Mouse (Mus musculus) CH12.LX (cell line): ENCODE results near the gene Nav3. TPM values are rescaled to one million over a fixed set of nuclear protein-coding genes. Genes with fewer than 3 reads are reported as not detected.

Source experiments
- DNase-seq: peaks from one replicate; pipeline ENCODE4 v3.0.0-alpha.2; 2013; ENCODE audit errors: extremely low read depth
- H3K27ac ChIP-seq: 2 replicates; pipeline ENCODE4 v1.5.1; 2012; ENCODE audit warnings: low read depth, mild to moderate bottlenecking, control low read depth, moderate library complexity; ENCODE audit not compliant: insufficient read depth
- H3K27me3 ChIP-seq: replicated peaks from 2 replicates; pipeline ENCODE3; 2012; ENCODE audit warnings: inconsistent platforms
- H3K36me3 ChIP-seq, 2 experiments: replicated peaks in 1 of 2; 2 replicates each; pipeline versions ENCODE3 to v1.6.1; 2012; ENCODE audit warnings: inconsistent platforms in 1 of 2, low read length in 1 of 2, mild to moderate bottlenecking in 1 of 2, mixed read lengths in 1 of 2, moderate library complexity in 1 of 2; ENCODE audit not compliant: control insufficient read depth in 1 of 2, insufficient read depth in 1 of 2
- H3K4me1 ChIP-seq, 2 experiments: 2 replicates each; pipeline ENCODE4 v1.6.1; 2012; ENCODE audit warnings: inconsistent platforms in 1 of 2, moderate library complexity in 1 of 2; ENCODE audit not compliant: insufficient read depth in 2 of 2, control insufficient read depth in 1 of 2
- H3K4me2 ChIP-seq: 2 replicates; pipeline ENCODE4 v1.6.1; 2012; ENCODE audit warnings: low read depth, mild to moderate bottlenecking, control low read depth; ENCODE audit not compliant: poor library complexity, insufficient read depth, severe bottlenecking
- H3K4me3 ChIP-seq, 3 experiments: fragments of 150-350 bp in 1 of 3; sonication (generic) in 1 of 3; replicated peaks in 1 of 3; 2 replicates each; pipeline versions ENCODE3 to v1.5.1; 2011 to 2012; ENCODE audit warnings: low read depth in 2 of 3, low read length in 2 of 3, mild to moderate bottlenecking in 2 of 3, moderate library complexity in 2 of 3, control low read depth in 1 of 3, improper control_type of control experiment in 1 of 3, inconsistent platforms in 1 of 3, mixed read lengths in 1 of 3; ENCODE audit not compliant: poor library complexity in 1 of 3
- H3K79me2 ChIP-seq: replicated peaks from 2 replicates; pipeline ENCODE4 v1.6.1; 2012; ENCODE audit warnings: mild to moderate bottlenecking, moderate library complexity; ENCODE audit not compliant: control insufficient read depth, poor library complexity, insufficient read depth, severe bottlenecking; ENCODE audit errors: extremely low read depth
- H3K9ac ChIP-seq: 2 replicates; pipeline ENCODE4 v1.6.1; 2012; ENCODE audit warnings: low read depth, mild to moderate bottlenecking, control low read depth, moderate library complexity; ENCODE audit not compliant: insufficient read depth
- H3K9me3 ChIP-seq: replicated peaks from 2 replicates; pipeline ENCODE3; 2012; ENCODE audit warnings: low read length, inconsistent platforms, mixed read lengths
- CHD1 ChIP-seq: IDR thresholded peaks from 2 replicates; pipeline ENCODE4 v1.6.1; 2012; ENCODE audit warnings: low read depth, low read length, improper control_type of control experiment, inconsistent platforms
- ELF1 ChIP-seq: IDR thresholded peaks from 2 replicates; pipeline ENCODE4 v1.6.1; 2014; ENCODE audit warnings: low read depth, mild to moderate bottlenecking, inconsistent platforms, low read length, improper control_type of control experiment
- ETS1 ChIP-seq: conservative IDR thresholded peaks from 2 replicates; pipeline ENCODE4 v1.6.1; 2012; ENCODE audit warnings: low read depth, mild to moderate bottlenecking, inconsistent platforms, low read length, improper control_type of control experiment, moderate library complexity
- IRF4 ChIP-seq: IDR thresholded peaks from 2 replicates; pipeline ENCODE4 v1.6.1; 2014; ENCODE audit warnings: low read depth, mild to moderate bottlenecking, inconsistent platforms, low read length, improper control_type of control experiment
- JUND ChIP-seq: conservative IDR thresholded peaks from 2 replicates; pipeline ENCODE4 v1.6.1; 2011; ENCODE audit warnings: low read depth, low read length, improper control_type of control experiment
- MAFK ChIP-seq: IDR thresholded peaks from 2 replicates; pipeline ENCODE4 v1.6.1; 2011; ENCODE audit warnings: low read length, improper control_type of control experiment; ENCODE audit not compliant: insufficient replicate concordance
- MAZ ChIP-seq: IDR thresholded peaks from 2 replicates; pipeline ENCODE4 v1.6.1; 2012; ENCODE audit warnings: low read depth, mild to moderate bottlenecking, inconsistent platforms, low read length, improper control_type of control experiment, moderate library complexity
- MYC ChIP-seq: IDR thresholded peaks from 2 replicates; pipeline ENCODE4 v1.6.1; 2011; ENCODE audit warnings: low read depth, mild to moderate bottlenecking, improper control_type of control experiment, low read length
- NELFE ChIP-seq: IDR thresholded peaks from 2 replicates; pipeline ENCODE4 v1.6.1; 2011; ENCODE audit warnings: low read depth, low read length, improper control_type of control experiment
- PAX5 ChIP-seq: IDR thresholded peaks from 2 replicates; pipeline ENCODE4 v1.6.1; 2012; ENCODE audit warnings: low read length, inconsistent platforms, mixed read lengths
- POLR2AphosphoS2 ChIP-seq: IDR thresholded peaks from 2 replicates; pipeline ENCODE4 v1.6.1; 2011; ENCODE audit warnings: low read depth, low read length, improper control_type of control experiment
- RAD21 ChIP-seq: IDR thresholded peaks from 2 replicates; pipeline ENCODE4 v1.6.1; 2011; ENCODE audit warnings: low read depth, mild to moderate bottlenecking, low read length, improper control_type of control experiment, moderate library complexity
- RCOR1 ChIP-seq: conservative IDR thresholded peaks from 2 replicates; pipeline ENCODE4 v1.6.1; 2012; ENCODE audit warnings: low read depth, mild to moderate bottlenecking, inconsistent platforms, low read length, improper control_type of control experiment
- SMC3 ChIP-seq: IDR thresholded peaks from 2 replicates; pipeline ENCODE4 v1.6.1; 2011; ENCODE audit warnings: low read depth, low read length, improper control_type of control experiment
- TCF12 ChIP-seq: IDR thresholded peaks from 2 replicates; pipeline ENCODE4 v1.6.1; 2014; ENCODE audit warnings: low read depth, mild to moderate bottlenecking, inconsistent platforms, low read length, improper control_type of control experiment
- USF2 ChIP-seq: conservative IDR thresholded peaks from 2 replicates; pipeline ENCODE4 v1.6.1; 2011; ENCODE audit warnings: low read depth, low read length, improper control_type of control experiment
- ZC3H11A ChIP-seq: IDR thresholded peaks from 2 replicates; pipeline ENCODE4 v1.6.1; 2012; ENCODE audit warnings: low read depth, mild to moderate bottlenecking, inconsistent platforms, low read length, improper control_type of control experiment
- ZMIZ1 ChIP-seq: IDR thresholded peaks from 2 replicates; pipeline ENCODE4 v1.6.1; 2012; ENCODE audit warnings: low read depth, mild to moderate bottlenecking, inconsistent platforms, low read length, improper control_type of control experiment
- ZNF384 ChIP-seq: IDR thresholded peaks from 2 replicates; pipeline ENCODE4 v1.6.1; 2012; ENCODE audit warnings: low read depth, low read length, improper control_type of control experiment, inconsistent platforms
- dilution Hi-C: fragments of 300-500 bp; cut with MboI; formaldehyde crosslinking; loops from 2 replicates; pipeline ENCODE4 v1.14.3; 2020; ENCODE audit warnings: low sequenced_read_pairs; ENCODE audit not compliant: extremely low pct_unique_long_range_greater_than_20kb, extremely low pct_ligation_motif_present
- in situ Hi-C: fragments of 300-500 bp; cut with MboI; formaldehyde crosslinking; loops from 3 replicates; pipeline ENCODE4 v1.14.3; 2019; ENCODE audit warnings: low sequenced_read_pairs, low pct_ligation_motif_present, low pct_unique_long_range_greater_than_20kb, mixed read lengths
- polyA plus RNA-seq: library from polyadenylated mRNA; unstranded; fragments of >175 nt; gene quantifications from 2 replicates; pipeline ENCODE4 v1.2.1, GENCODE M21; 2012; ENCODE audit warnings: low read depth; ENCODE audit not compliant: insufficient read length
- total RNA-seq, 2 experiments: library from RNA; depleted of rRNA; stranded (reverse); fragments of 300-350 nt in 1 of 2; fragments of >200 nt in 1 of 2; gene quantifications; 2 replicates each; pipeline ENCODE4 v1.2.3; 2012 to 2014

Gene Nav3
- total and polyA plus RNA-seq, 3 experiments = 0.03 TPM; not detected in 2

- in situ Hi-C loops = no loop called here
- Histone ChIP-seq H3K9ac (no peak overlapping the region), H3K36me3 (no peaks in the 10 kb centered on the region), H3K27ac (no peak overlapping the region), H3K4me2 (no peak overlapping the region), H3K9me3 (peaks cover 5% of the 10 kb centered on the region), H3K79me2 (no peaks in the 10 kb centered on the region), H3K4me3 (no peak overlapping the region), H3K4me1 (no peaks in the 10 kb centered on the region), H3K27me3 (no peaks in the 10 kb centered on the region)
- dilution Hi-C loops = no loop called here
- TF ChIP-seq JUND (no peak), RCOR1 (no peak), ZMIZ1 (no peak), ZNF384 (no peak), IRF4 (no peak), RAD21 (no peak), PAX5 (no peak), SMC3 (no peak), MAFK (no peak), TCF12 (no peak)
- no peak for DNase-seq
Observed at GRCm38 (mm10) chr10:109950296-109950695, 505.7 kb downstream of the Nav3 start.

GRCm38 (mm10) chr10:109929319-109929622 lies 526.7 kb downstream of the Nav3 start:
- in situ Hi-C loops = no loop called here
- no peak overlapping the region for H3K9ac ChIP-seq
- no peaks in the 10 kb centered on the region for H3K79me2 ChIP-seq
- dilution Hi-C loops = no loop called here
- H3K9me3 ChIP-seq = no peaks in the 10 kb centered on the region
- no peaks in the 10 kb centered on the region for H3K27me3 ChIP-seq
- no peak overlapping the region for H3K27ac ChIP-seq
- no peak overlapping the region for H3K4me2 ChIP-seq
- no peak overlapping the region for H3K4me3 ChIP-seq
- no peak for DNase-seq
- H3K36me3 ChIP-seq = no peaks in the 10 kb centered on the region
- no peaks in the 10 kb centered on the region for H3K4me1 ChIP-seq
- no peak for TF ChIP-seq MAZ
- no peak for TF ChIP-seq USF2
- TF ChIP-seq NELFE = no peak
- no peak for TF ChIP-seq ZC3H11A
- no peak for TF ChIP-seq ZNF384
- TF ChIP-seq POLR2AphosphoS2 = no peak
- no peak for TF ChIP-seq MYC
- no peak for TF ChIP-seq ELF1
- no peak for TF ChIP-seq IRF4
- TF ChIP-seq CHD1 = no peak
- no peak for TF ChIP-seq ETS1
- TF ChIP-seq SMC3 = no peak
